Mouse (Mus musculus): ENCODE measurements at regions not wholly inside any gene's neighbourhood (a gene's known extent, or its start where the extent isn't known, plus 50 kb on each side); places are given as distances from the start of the nearest gene placed in this dataset.

- TF ChIP-seq MYOG (IDR thresholded peaks at IDR 0.05; ENCODE audit: control insufficient read depth in 1 of 3, insufficient read depth in 1 of 3, insufficient read length in 2 of 3, low read depth in 2 of 3) = no peak
- TF ChIP-seq POLR2A (IDR thresholded peaks at IDR 0.05; ENCODE audit: insufficient read length, low read depth) = no peak
- TF ChIP-seq MYOD1 (IDR thresholded peaks at IDR 0.05; ENCODE audit: control insufficient read depth in 1 of 3, insufficient read length in 2 of 3, low read depth in 2 of 3) = no peak
- TF ChIP-seq MAX (IDR thresholded peaks at IDR 0.05; ENCODE audit: low read depth) = no peak
- TF ChIP-seq POLR2AphosphoS2 (IDR thresholded peaks at IDR 0.05; ENCODE audit: insufficient read length, low read depth) = no peak
- no peak for TF ChIP-seq E2F4 (IDR thresholded peaks at IDR 0.05; ENCODE audit: insufficient read depth)
- TF ChIP-seq CEBPB (IDR thresholded peaks at IDR 0.05; ENCODE audit: insufficient read depth, poor library complexity, severe bottlenecking) = 0 out of 2 replicates have a peak, but pooled peaks have one; percentile 60
- TF ChIP-seq USF1 (IDR thresholded peaks at IDR 0.05; ENCODE audit: low read depth) = no peak
- TF ChIP-seq SRF (IDR thresholded peaks at IDR 0.05; ENCODE audit: control insufficient read depth, insufficient read length, low read depth) = no peak
- no peak for TF ChIP-seq TCF12 (IDR thresholded peaks at IDR 0.05; ENCODE audit: insufficient read depth, poor library complexity, severe bottlenecking)
- no peak for TF ChIP-seq REST (IDR thresholded peaks at IDR 0.05; ENCODE audit: insufficient read depth, insufficient read length)
- TF ChIP-seq TCF3 (IDR thresholded peaks at IDR 0.05; ENCODE audit: insufficient read length, low read depth) = no peak
Measured at GRCm38 (mm10) chr13:83064727-83065126, 439.1 kb upstream of the Mef2c start.
